Mouse (Mus musculus) cerebellum, adult 2 months (tissue): ENCODE data around the gene Skor1. TPM values are rescaled to one million over a fixed set of nuclear protein-coding genes. Genes with fewer than 3 reads are reported as not detected.

Experiments used
- DNase-seq, 2 experiments: peaks; one replicate each; pipeline ENCODE4 v3.0.0; 2021
- H3K27ac ChIP-seq: fragments of 200-500 bp; 2 replicates; pipeline ENCODE4 v1.5.1; 2012; ENCODE audit warnings: low read length, control low read depth, inconsistent platforms; ENCODE audit not compliant: insufficient read depth
- H3K27me3 ChIP-seq: fragments of 200-500 bp; 2 replicates; pipeline ENCODE4 v1.6.1; 2012; ENCODE audit warnings: inconsistent platforms, mild to moderate bottlenecking, low read length, moderate library complexity; ENCODE audit not compliant: control insufficient read depth, insufficient read depth
- H3K4me1 ChIP-seq: fragments of 200-500 bp; 2 replicates; pipeline ENCODE4 v1.6.1; 2011; ENCODE audit warnings: low read length; ENCODE audit not compliant: control insufficient read depth, insufficient read depth
- H3K4me3 ChIP-seq: fragments of 200-500 bp; replicated peaks from 2 replicates; pipeline ENCODE3; 2011; ENCODE audit warnings: mild to moderate bottlenecking, low read depth, low read length, control low read depth; ENCODE audit not compliant: insufficient read depth
- CTCF ChIP-seq: fragments of 200-500 bp; IDR thresholded peaks from 2 replicates; pipeline ENCODE4 v1.5.1; 2011; ENCODE audit warnings: low read depth, mild to moderate bottlenecking, control low read depth, low read length, moderate library complexity, borderline replicate concordance; ENCODE audit not compliant: insufficient read depth
- POLR2A ChIP-seq: fragments of 200-500 bp; IDR thresholded peaks from 2 replicates; pipeline ENCODE4 v1.6.1; 2011; ENCODE audit warnings: low read length, control low read depth, borderline replicate concordance; ENCODE audit not compliant: insufficient read depth
- WGBS: fragments of 180-500 bp; shearing (Covaris S2); methylation state at CpG from one replicate; pipeline ENCODE4 v1.1.7; 2018; 5-methylcytosine and 5-hydroxymethylcytosine counted together
- polyA plus RNA-seq: library from polyadenylated mRNA; depleted of rRNA; stranded (reverse); fragments of >200 nt; gene quantifications from 2 replicates; pipeline ENCODE4 v1.2.3, GENCODE M21; 2012

The Skor1 gene
- polyA plus RNA-seq, 1 experiment = 7.1 TPM

GRCm38 (mm10) chr9:63141641-63142334 lies 7.0 kb downstream of the Skor1 start:
- TF ChIP-seq CTCF (no peak), POLR2A (no peak)
- no peak overlapping the region for H3K27ac ChIP-seq
- WGBS = 2% methylated on average over 24 of the region's 24 CpGs
- no peak for DNase-seq
- H3K4me3 ChIP-seq = peak overlapping the region; percentile 14
- H3K4me1 ChIP-seq = peaks cover 4% of the 10 kb centered on the region
- peaks cover 40% of the 10 kb centered on the region for H3K27me3 ChIP-seq

GRCm38 (mm10) chr9:63140211-63140610 lies 8.6 kb downstream of the Skor1 start:
- H3K27me3 ChIP-seq = peaks cover 39% of the 10 kb centered on the region
- peaks cover 4% of the 10 kb centered on the region for H3K4me1 ChIP-seq
- H3K4me3 ChIP-seq = no peak overlapping the region
- WGBS = 4% methylated on average over 9 of the region's 9 CpGs
- DNase-seq = no peak
- TF ChIP-seq CTCF = no peak
- no peak overlapping the region for H3K27ac ChIP-seq

- TF ChIP-seq POLR2A (no peak), CTCF (no peak)
- DNase-seq = no peak
- Histone ChIP-seq H3K4me3 (no peak overlapping the region), H3K27ac (no peak overlapping the region), H3K27me3 (peaks cover 37% of the 10 kb centered on the region), H3K4me1 (peaks cover 6% of the 10 kb centered on the region)
- 10% methylated on average over 17 of the region's 17 CpGs for WGBS
Observed at GRCm38 (mm10) chr9:63139661-63140060, 9.1 kb downstream of the Skor1 start.

GRCm38 (mm10) chr9:63138481-63138967 lies 10.2 kb downstream of the Skor1 start:
- TF ChIP-seq POLR2A (no peak), CTCF (no peak)
- WGBS = 3% methylated on average over 31 of the region's 31 CpGs
- no peak overlapping the region for H3K27ac ChIP-seq
- H3K4me3 ChIP-seq = peak overlapping the region; percentile 15
- peak; percentile 22 to 60 for DNase-seq
- H3K4me1 ChIP-seq = peaks cover 6% of the 10 kb centered on the region
- peaks cover 34% of the 10 kb centered on the region for H3K27me3 ChIP-seq

- TF ChIP-seq POLR2A (no peak), CTCF (no peak)
- H3K4me1 ChIP-seq = peaks cover 6% of the 10 kb centered on the region
- no peak overlapping the region for H3K4me3 ChIP-seq
- DNase-seq = no peak
- peaks cover 30% of the 10 kb centered on the region; the same call in 1 of the 2 replicates for H3K27me3 ChIP-seq
- 14% methylated on average over 6 of the region's 6 CpGs for WGBS
- no peak overlapping the region for H3K27ac ChIP-seq
Observed at GRCm38 (mm10) chr9:63137615-63137915, 11.2 kb downstream of the Skor1 start.

GRCm38 (mm10) chr9:63136756-63137614 lies 11.8 kb downstream of the Skor1 start:
- 17% methylated on average over 19 of the region's 19 CpGs for WGBS
- no peak overlapping the region for H3K27ac ChIP-seq

GRCm38 (mm10) chr9:63136241-63136640 lies 12.5 kb downstream of the Skor1 start:
- DNase-seq = no peak
- no peak overlapping the region for H3K27ac ChIP-seq
- H3K4me3 ChIP-seq = no peak overlapping the region
- TF ChIP-seq POLR2A (no peak), CTCF (no peak)
- 7% methylated on average over 8 of the region's 8 CpGs for WGBS
- H3K27me3 ChIP-seq = peaks cover 26% of the 10 kb centered on the region; the same call in 1 of the 2 replicates
- H3K4me1 ChIP-seq = peaks cover 6% of the 10 kb centered on the region

More at GRCm38 (mm10) chr9:63136756-63137614, 11.8 kb downstream of the Skor1 start:
- peaks cover 27% of the 10 kb centered on the region; the same call in 1 of the 2 replicates for H3K27me3 ChIP-seq
- no peak for TF ChIP-seq CTCF
- no peak for TF ChIP-seq POLR2A
- no peak overlapping the region for H3K4me3 ChIP-seq
- peak; percentile 9 to 34 for DNase-seq
- H3K4me1 ChIP-seq = peaks cover 6% of the 10 kb centered on the region

GRCm38 (mm10) chr9:63135801-63136200 lies 13.0 kb downstream of the Skor1 start:
- WGBS = under 1% methylated on average over 16 of the region's 16 CpGs
- peaks cover 26% of the 10 kb centered on the region; the same call in 1 of the 2 replicates for H3K27me3 ChIP-seq
- DNase-seq = peak; percentile 59 to 77
- H3K4me3 ChIP-seq = peak overlapping the region; percentile 61
- no peak for TF ChIP-seq POLR2A
- TF ChIP-seq CTCF = peak; percentile 74
- no peak overlapping the region for H3K27ac ChIP-seq
- peaks cover 6% of the 10 kb centered on the region for H3K4me1 ChIP-seq
